Mouse (Mus musculus): ENCODE results near the gene Rsrc1. TPM values are rescaled to one million over a fixed set of nuclear protein-coding genes. Genes with fewer than 3 reads are reported as not detected.
A peak's percentile ranks its signal among the peaks of the same experiment; 100 is the strongest.

Gene Rsrc1
- polyA plus RNA-seq, 1 experiment from 2014 or later: 9.9 TPM

- Histone ChIP-seq H3K9me3 (ENCODE audit: low read length) (no peaks in the 10 kb centered on the region), H3K4me3 (ENCODE audit: low read depth, low read length) (peak within 1 kb of the TSS; percentile 51), H3K27ac (ENCODE audit: low read depth) (no peak within 1 kb of the TSS), H3K36me3 (replicated peaks; ENCODE audit: insufficient read depth, low read length) (no peaks in the 10 kb centered on the region), H3K4me2 (ENCODE audit: low read depth, low read length) (peak within 1 kb of the TSS; percentile 77), H3K4me1 (ENCODE audit: insufficient read depth) (peaks cover 19% of the 10 kb centered on the region), H3K9ac (replicated peaks) (no peak within 1 kb of the TSS), H3K27me3 (ENCODE audit: insufficient read depth, low read length) (peaks cover 77% of the 10 kb centered on the region)
- ATAC-seq: no peak
- DNase-seq: no peak
- WGBS (ENCODE audit: insufficient replicate concordance): 1% methylated on average over 15 of the region's 15 CpGs
- TF ChIP-seq EP300 (IDR thresholded peaks at IDR 0.05; ENCODE audit: low read depth) (no peak), CTCF (IDR thresholded peaks at IDR 0.05; ENCODE audit: low read depth) (no peak)
These were observed 516 bp downstream of the Rsrc1 start, which contains the start of gene Shox2 for GRCm38 (mm10) chr3:66981706-66982105. Gene Shox2, minus strand, starts transcription at chr3:66981771.

GRCm38 (mm10) chr3:66982181-66982911, 1.2 kb downstream of the Rsrc1 start:
- TF ChIP-seq EP300 (IDR thresholded peaks at IDR 0.05; ENCODE audit: low read depth): no peak
- TF ChIP-seq CTCF (IDR thresholded peaks at IDR 0.05; ENCODE audit: low read depth): no peak
- H3K4me3 ChIP-seq (ENCODE audit: low read depth, low read length): peak overlapping the region; percentile 51
- no peak overlapping the region for H3K9ac ChIP-seq (replicated peaks)
- H3K36me3 ChIP-seq (replicated peaks; ENCODE audit: insufficient read depth, low read length): no peaks in the 10 kb centered on the region
- peak overlapping the region; percentile 2; the same call in 1 of the 2 replicates for H3K4me2 ChIP-seq (ENCODE audit: low read depth, low read length)
- DNase-seq (peak; percentile 31), ATAC-seq (no peak)
- no peak overlapping the region for H3K27ac ChIP-seq (ENCODE audit: low read depth)
- H3K27me3 ChIP-seq (ENCODE audit: insufficient read depth, low read length): peaks cover 71% of the 10 kb centered on the region
- no peaks in the 10 kb centered on the region for H3K9me3 ChIP-seq (ENCODE audit: low read length)
- peaks cover 19% of the 10 kb centered on the region for H3K4me1 ChIP-seq (ENCODE audit: insufficient read depth)
- WGBS (ENCODE audit: insufficient replicate concordance): 1% methylated on average over 29 of the region's 29 CpGs

- peaks cover 60% of the 10 kb centered on the region for H3K27me3 ChIP-seq (ENCODE audit: insufficient read depth, low read length)
- no peak for ATAC-seq
- no peak overlapping the region for H3K9ac ChIP-seq (replicated peaks)
- DNase-seq: no peak
- H3K9me3 ChIP-seq (ENCODE audit: low read length): no peaks in the 10 kb centered on the region
- 14% methylated on average over 3 of the region's 3 CpGs for WGBS (ENCODE audit: insufficient replicate concordance)
- H3K4me1 ChIP-seq (ENCODE audit: insufficient read depth): peaks cover 19% of the 10 kb centered on the region
- no peak overlapping the region for H3K27ac ChIP-seq (ENCODE audit: low read depth)
- H3K4me2 ChIP-seq (ENCODE audit: low read depth, low read length): no peak overlapping the region
- TF ChIP-seq EP300 (IDR thresholded peaks at IDR 0.05; ENCODE audit: low read depth) (no peak), CTCF (IDR thresholded peaks at IDR 0.05; ENCODE audit: low read depth) (no peak)
- H3K36me3 ChIP-seq (replicated peaks; ENCODE audit: insufficient read depth, low read length): no peaks in the 10 kb centered on the region
- no peak overlapping the region for H3K4me3 ChIP-seq (ENCODE audit: low read depth, low read length)
These were observed 2.3 kb downstream of the Rsrc1 start for GRCm38 (mm10) chr3:66983481-66983880.

GRCm38 (mm10) chr3:66985539-66986286, 4.5 kb downstream of the Rsrc1 start:
- Histone ChIP-seq H3K36me3 (replicated peaks; ENCODE audit: insufficient read depth, low read length) (no peaks in the 10 kb centered on the region), H3K9me3 (ENCODE audit: low read length) (no peaks in the 10 kb centered on the region), H3K4me2 (ENCODE audit: low read depth, low read length) (peak overlapping the region; percentile 74), H3K4me3 (ENCODE audit: low read depth, low read length) (peak overlapping the region; percentile 79), H3K27me3 (ENCODE audit: insufficient read depth, low read length) (peaks cover 37% of the 10 kb centered on the region), H3K9ac (replicated peaks) (peak overlapping the region; percentile 76), H3K27ac (ENCODE audit: low read depth) (peak overlapping the region; percentile 55), H3K4me1 (ENCODE audit: insufficient read depth) (peaks cover 14% of the 10 kb centered on the region)
- no peak for TF ChIP-seq EP300 (IDR thresholded peaks at IDR 0.05; ENCODE audit: low read depth)
- TF ChIP-seq CTCF (IDR thresholded peaks at IDR 0.05; ENCODE audit: low read depth): no peak
- ATAC-seq: peak; percentile 95
- DNase-seq: peak; percentile 82
- under 1% methylated on average over 57 of the region's 60 CpGs for WGBS (ENCODE audit: insufficient replicate concordance)

- no peaks in the 10 kb centered on the region for H3K9me3 ChIP-seq (ENCODE audit: low read length)
- ATAC-seq (no peak), DNase-seq (no peak)
- H3K27me3 ChIP-seq (ENCODE audit: insufficient read depth, low read length): peaks cover 32% of the 10 kb centered on the region
- H3K4me2 ChIP-seq (ENCODE audit: low read depth, low read length): peak overlapping the region; percentile 74
- no peaks in the 10 kb centered on the region for H3K36me3 ChIP-seq (replicated peaks; ENCODE audit: insufficient read depth, low read length)
- peaks cover 9% of the 10 kb centered on the region; the same call in 1 of the 2 replicates for H3K4me1 ChIP-seq (ENCODE audit: insufficient read depth)
- H3K4me3 ChIP-seq (ENCODE audit: low read depth, low read length): peak overlapping the region; percentile 79
- TF ChIP-seq EP300 (IDR thresholded peaks at IDR 0.05; ENCODE audit: low read depth) (no peak), CTCF (IDR thresholded peaks at IDR 0.05; ENCODE audit: low read depth) (no peak)
- peak overlapping the region; percentile 76 for H3K9ac ChIP-seq (replicated peaks)
- 6% methylated on average over 1 of the region's 1 CpGs for WGBS (ENCODE audit: insufficient replicate concordance)
- no peak overlapping the region for H3K27ac ChIP-seq (ENCODE audit: low read depth)
These were observed 5.0 kb downstream of the Rsrc1 start for GRCm38 (mm10) chr3:66986287-66986560.

GRCm38 (mm10) chr3:66996820-66997219, 15.6 kb downstream of the Rsrc1 start:
- no peak overlapping the region for H3K4me2 ChIP-seq (ENCODE audit: low read depth, low read length)
- WGBS (ENCODE audit: insufficient replicate concordance): 66% methylated on average over 1 of the region's 1 CpGs
- TF ChIP-seq CTCF (IDR thresholded peaks at IDR 0.05; ENCODE audit: low read depth): no peak
- no peak for TF ChIP-seq EP300 (IDR thresholded peaks at IDR 0.05; ENCODE audit: low read depth)
- DNase-seq (no peak), ATAC-seq (no peak)
- no peak overlapping the region for H3K27ac ChIP-seq (ENCODE audit: low read depth)
- H3K27me3 ChIP-seq (ENCODE audit: insufficient read depth, low read length): no peaks in the 10 kb centered on the region
- no peak overlapping the region for H3K9ac ChIP-seq (replicated peaks)
- H3K4me3 ChIP-seq (ENCODE audit: low read depth, low read length): no peak overlapping the region
- H3K9me3 ChIP-seq (ENCODE audit: low read length): no peaks in the 10 kb centered on the region
- H3K4me1 ChIP-seq (ENCODE audit: insufficient read depth): no peaks in the 10 kb centered on the region
- H3K36me3 ChIP-seq (replicated peaks; ENCODE audit: insufficient read depth, low read length): peaks cover 6% of the 10 kb centered on the region
